Mouse (Mus musculus) frontal cortex, postnatal 36 days (tissue): ENCODE data around the gene B430305J03Rik.

Experiments used
- DNase-seq, 2 experiments: peaks; one replicate each; pipeline ENCODE4 v3.0.0; 2022; ENCODE audit warnings: low spot score in 2 of 2

Gene B430305J03Rik

DNA sequence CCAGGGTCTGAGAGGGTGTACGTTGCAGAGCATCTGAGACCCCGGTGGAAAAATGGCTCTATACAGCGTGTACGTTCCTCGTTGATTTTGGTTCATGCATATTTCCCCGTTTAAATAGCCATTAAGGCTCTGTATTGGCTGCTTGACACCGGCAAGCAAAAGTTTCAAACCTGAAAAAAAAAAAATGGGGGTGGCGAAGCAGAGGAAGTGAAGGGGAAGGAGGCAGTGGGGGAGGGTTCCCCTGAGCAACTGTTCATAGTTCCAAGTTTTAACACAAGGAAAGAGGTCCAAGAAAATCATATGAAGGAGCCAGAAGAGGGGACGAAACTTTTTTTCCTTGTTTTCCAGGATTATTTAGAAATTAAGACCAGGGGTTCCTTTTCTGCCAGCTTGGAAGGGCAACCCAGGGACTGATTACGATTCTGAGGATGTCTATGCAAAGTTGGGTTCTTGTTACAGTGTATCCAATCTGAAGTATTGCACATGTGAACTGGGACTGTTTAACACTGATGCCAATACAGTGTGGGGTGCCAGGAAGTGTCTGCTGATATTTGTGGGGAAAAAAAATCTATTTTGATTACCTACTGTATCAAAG, at the start of gene B430305J03Rik:
Gene B430305J03Rik, minus strand, starts transcription at position 173 of the 595 bp plus-strand sequence.
- no peak for DNase-seq

GRCm38 (mm10) chr3:61409683-61410082, 43.9 kb upstream of the B430305J03Rik start:
- no peak for DNase-seq

DNA sequence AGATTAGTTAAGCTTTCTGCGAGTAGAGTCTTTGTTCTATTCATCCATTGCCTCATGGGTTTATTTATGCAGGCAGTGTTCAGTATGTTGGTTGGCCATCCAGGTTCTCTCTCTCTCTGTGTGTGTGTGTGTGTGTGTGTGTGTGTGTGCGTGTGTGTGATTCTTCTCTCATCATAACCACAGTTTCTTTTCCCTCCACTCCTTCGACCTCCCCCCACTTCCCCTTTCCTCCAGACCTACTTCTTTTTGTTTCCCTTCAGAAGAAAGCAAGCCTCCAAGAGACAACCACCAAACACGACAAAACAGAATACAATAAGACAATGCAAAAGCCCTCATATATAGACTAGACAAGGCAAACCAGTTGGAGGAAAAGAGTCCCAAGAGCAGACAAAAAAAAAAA, 41.2 kb upstream of the B430305J03Rik start:
- DNase-seq, result no peak

DNA sequence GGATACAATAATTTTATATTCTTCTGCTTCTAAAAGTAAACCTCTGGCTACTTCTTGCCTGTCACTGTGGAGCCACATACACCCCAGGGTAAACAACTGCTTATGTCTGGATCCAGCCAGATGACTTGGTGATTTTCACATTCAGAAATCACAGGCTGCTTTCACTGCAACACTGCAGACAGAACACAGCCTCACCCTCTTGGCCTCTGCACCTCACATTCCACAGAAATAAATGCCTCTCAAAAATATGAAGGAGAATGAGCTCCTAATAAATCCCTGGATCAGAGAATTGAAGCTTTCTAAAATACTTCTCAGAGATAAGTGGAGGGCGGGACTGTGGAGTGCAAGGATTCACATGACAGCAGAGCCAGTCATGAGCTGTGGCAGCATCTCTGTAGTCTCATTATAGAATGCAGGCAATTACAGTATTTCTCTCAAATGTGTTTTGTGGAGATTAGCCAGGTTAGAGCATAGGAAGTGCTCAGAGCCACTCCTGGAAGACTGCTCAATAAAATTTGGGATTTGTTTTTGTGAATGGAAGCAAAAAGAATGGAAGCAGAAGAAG, 35.2 kb upstream of the B430305J03Rik start:
- DNase-seq, result no peak

GRCm38 (mm10) chr3:61396728-61397127, 31.0 kb upstream of the B430305J03Rik start:
- no peak for DNase-seq

DNA sequence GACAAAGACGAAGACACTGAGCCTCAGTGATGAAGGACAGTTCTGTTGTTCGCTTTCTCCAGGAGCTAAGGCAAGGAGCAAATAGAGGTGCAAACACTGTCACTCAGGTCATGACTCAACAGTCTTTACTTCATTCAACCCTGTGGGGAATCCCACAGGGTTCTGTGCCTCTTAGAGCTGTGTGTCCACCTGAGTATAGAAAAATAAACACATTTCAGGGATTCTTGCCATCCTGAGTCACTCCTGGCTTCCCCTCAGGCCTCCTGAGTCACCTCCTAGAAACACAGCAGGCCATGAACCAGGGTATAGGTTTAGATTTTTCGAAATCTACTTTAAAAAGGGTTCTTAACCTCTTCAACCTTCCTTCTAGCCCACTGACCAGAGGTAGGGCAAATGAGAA, 29.6 kb upstream of the B430305J03Rik start:
- no peak for DNase-seq

DNA sequence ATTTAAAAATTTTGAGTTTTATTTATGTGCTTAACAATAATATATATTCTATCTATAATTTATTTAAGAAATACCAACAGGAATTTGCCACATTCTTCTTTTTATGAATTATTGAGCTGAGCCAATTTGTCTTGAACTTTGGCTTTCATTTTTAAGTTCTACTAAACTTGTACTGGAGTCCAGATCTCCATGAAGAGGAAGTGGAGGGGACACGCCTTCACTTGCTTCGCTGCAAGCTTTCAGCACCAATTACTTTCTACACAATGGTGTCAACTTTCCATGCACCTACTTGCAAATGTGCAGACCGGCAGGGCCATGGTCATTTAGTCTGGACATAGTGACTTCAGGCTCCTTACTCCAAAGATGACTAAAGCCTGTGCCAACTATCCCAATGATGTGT, 27.8 kb upstream of the B430305J03Rik start:
- DNase-seq, result no peak

- no peak for DNase-seq
Measured at GRCm38 (mm10) chr3:61392881-61393280, 27.1 kb upstream of the B430305J03Rik start.

DNA sequence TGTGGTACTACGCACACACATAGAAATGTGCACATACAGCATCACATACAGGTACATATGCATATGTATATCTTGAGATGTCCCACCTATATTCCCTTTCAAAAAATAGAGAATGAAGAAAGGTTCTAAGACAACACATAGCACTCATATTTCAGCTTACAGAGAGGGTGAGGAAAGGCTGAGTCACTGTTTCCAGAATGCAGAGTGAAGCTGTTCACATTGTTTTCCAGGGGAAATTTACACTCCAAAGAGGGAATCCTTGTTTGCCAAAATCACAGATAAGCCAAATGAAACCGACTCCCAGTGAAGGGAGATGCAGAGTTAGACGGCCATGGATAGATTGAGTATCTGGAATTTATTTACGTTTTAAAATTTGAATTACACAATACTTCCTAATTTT, 25.8 kb upstream of the B430305J03Rik start:
- DNase-seq, result no peak

GRCm38 (mm10) chr3:61386368-61386767, 20.6 kb upstream of the B430305J03Rik start:
- DNase-seq, result no peak

DNA sequence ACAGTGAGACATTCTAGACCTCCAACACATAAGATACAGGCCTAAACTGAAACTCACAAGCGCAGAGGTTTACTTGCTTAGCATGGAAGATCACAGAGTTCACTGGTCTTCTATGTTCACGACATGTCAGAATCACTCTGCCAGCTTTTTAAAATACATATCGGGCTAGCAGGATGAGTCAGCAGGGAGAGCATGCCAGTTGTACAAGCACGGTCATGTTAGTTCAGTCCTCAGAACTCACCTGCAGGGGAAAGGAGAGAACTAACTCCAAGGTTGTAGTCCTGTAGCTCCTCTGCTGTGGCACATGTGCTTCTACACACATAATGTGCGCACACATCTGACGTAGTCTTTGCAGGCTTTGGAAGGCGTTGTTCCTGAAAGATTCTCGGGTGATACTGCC, 10.2 kb upstream of the B430305J03Rik start:
- no peak for DNase-seq

- DNase-seq, result no peak
Measured at GRCm38 (mm10) chr3:61368446-61368845, 2.7 kb upstream of the B430305J03Rik start.

GRCm38 (mm10) chr3:61364978-61365778, 573 bp downstream of the B430305J03Rik start:
- peak; percentile 61 to 64 for DNase-seq

- DNase-seq, result no peak
Measured at GRCm38 (mm10) chr3:61364661-61364977, 1.1 kb downstream of the B430305J03Rik start.

DNA sequence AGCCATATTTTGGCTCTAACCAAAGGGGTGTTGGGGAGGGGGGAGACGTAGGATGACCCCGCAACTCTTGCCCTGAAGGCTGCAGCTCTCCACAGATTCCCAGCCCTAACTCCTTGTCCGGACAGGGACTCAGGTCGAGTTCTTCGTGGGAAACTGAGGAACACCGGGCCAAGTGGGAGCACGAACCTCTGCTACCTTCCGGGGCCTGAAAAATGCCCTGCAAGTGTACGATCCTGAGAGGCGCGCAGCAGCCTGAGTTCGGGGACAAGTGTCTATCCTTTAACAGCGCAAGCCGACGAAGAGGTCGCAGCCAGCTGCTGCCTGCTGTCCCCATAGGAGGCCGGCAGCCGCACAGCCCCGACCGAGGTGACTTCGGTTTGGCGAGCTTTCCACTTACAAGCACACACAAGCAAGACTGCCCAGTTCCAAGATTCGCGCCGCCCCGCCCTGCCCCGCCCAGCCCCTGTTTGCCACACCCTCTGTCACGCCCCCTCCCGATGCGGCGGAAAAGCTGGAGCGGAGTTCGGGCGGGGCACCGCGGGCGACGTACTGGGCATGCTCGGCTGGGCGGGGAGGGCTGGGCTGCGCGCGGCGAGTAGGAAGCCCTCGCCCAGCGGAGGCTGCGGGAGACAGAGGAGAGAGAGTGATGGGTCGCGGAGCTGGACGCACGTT, 1.6 kb downstream of the B430305J03Rik start:
- peak; percentile 93 to 94 for DNase-seq

GRCm38 (mm10) chr3:61363161-61363988, 2.4 kb downstream of the B430305J03Rik start:
- DNase-seq, result peak; percentile 95 to 98

DNA sequence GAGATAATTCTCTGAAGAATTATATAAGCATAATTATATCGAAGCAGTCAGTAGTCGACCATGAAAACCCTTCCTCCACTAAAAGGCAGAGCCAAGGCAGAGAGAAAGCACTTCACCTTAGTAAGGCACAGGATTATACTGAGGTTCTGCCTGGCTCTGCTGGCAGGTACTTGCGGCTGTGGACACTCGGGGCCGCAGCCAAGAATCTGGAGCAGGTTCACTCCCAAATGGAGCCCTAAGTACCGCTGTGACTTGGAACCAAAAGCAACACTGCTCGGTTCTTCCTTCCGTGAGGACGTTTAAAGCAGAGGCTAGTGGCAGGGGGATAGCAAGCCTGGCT, 3.0 kb downstream of the B430305J03Rik start:
- no peak for DNase-seq

- no peak for DNase-seq
Measured at GRCm38 (mm10) chr3:61361338-61361737, 4.4 kb downstream of the B430305J03Rik start, which contains the start of gene Rap2b. Gene Rap2b, plus strand, starts transcription at chr3:61361638.

- peak in 1 of 2 experiments; percentile 19 for DNase-seq
Measured at GRCm38 (mm10) chr3:61358756-61359293, 6.9 kb downstream of the B430305J03Rik start.

GRCm38 (mm10) chr3:61358107-61358506, 7.6 kb downstream of the B430305J03Rik start:
- no peak for DNase-seq

GRCm38 (mm10) chr3:61355464-61355863, 10.3 kb downstream of the B430305J03Rik start:
- DNase-seq, result no peak
